Mouse (Mus musculus): ENCODE data around the gene AU040320.

- TF ChIP-seq CTCF (IDR thresholded peaks at IDR 0.05; ENCODE audit: low read depth, low read length) (no peak), POLR2A (IDR thresholded peaks at IDR 0.05; ENCODE audit: extremely low read depth, insufficient read depth, low read length) (no peak)
Measured at GRCm38 (mm10) chr4:126814854-126815253, 61.5 kb downstream of the AU040320 start.

All from liver, adult 2 months (tissue).